Comparison of ENCODE assay signal across 8 mouse cellular contexts in genomic region chr16:11907816-11908215, GRCm38 (mm10). TPM values are rescaled to one million over a fixed set of nuclear protein-coding genes. Genes with fewer than 3 reads are reported as not detected.
DNase-seq lines count a peak whose midpoint lies in the region; ATAC-seq lines count a peak whose summit lies in the region.

No protein-coding gene starts in this region.

- H3K27ac ChIP-seq in embryonic facial prominence, embryonic 14.5 days (replicated peaks; ENCODE audit: low read depth, low read length), result no peak overlapping the region
- H3K27ac ChIP-seq in intestine, embryonic 14.5 days (ENCODE audit: low read depth), result no peak overlapping the region
- no peak overlapping the region for H3K27ac ChIP-seq in midbrain, embryonic 16.5 days (ENCODE audit: low read length)

- 80% methylated on average over 4 of the region's 4 CpGs for WGBS in embryonic facial prominence, embryonic 14.5 days
- WGBS in intestine, embryonic 14.5 days, result 82% methylated on average over 4 of the region's 4 CpGs
- WGBS in midbrain, embryonic 16.5 days, result 81% methylated on average over 4 of the region's 4 CpGs

- 0 out of 2 replicates have a peak overlapping the region, but pooled peaks have one; percentile 59 for H3K4me3 ChIP-seq in embryonic facial prominence, embryonic 14.5 days (ENCODE audit: low read depth, low read length)
- no peak overlapping the region for H3K4me3 ChIP-seq in intestine, embryonic 14.5 days (ENCODE audit: low read depth, low read length)
- H3K4me3 ChIP-seq in midbrain, embryonic 16.5 days (ENCODE audit: low read depth, low read length), result no peak overlapping the region

- H3K9me3 ChIP-seq in embryonic facial prominence, embryonic 14.5 days (ENCODE audit: control insufficient read depth, low read length), result no peaks in the 10 kb centered on the region
- no peaks in the 10 kb centered on the region for H3K9me3 ChIP-seq in intestine, embryonic 14.5 days (ENCODE audit: control insufficient read depth, low read length)
- no peaks in the 10 kb centered on the region for H3K9me3 ChIP-seq in midbrain, embryonic 16.5 days (replicated peaks; ENCODE audit: control insufficient read depth, low read length, poor library complexity, severe bottlenecking)

- H3K36me3 ChIP-seq in embryonic facial prominence, embryonic 14.5 days (ENCODE audit: control insufficient read depth, insufficient read depth, low read length), result no peaks in the 10 kb centered on the region; the same call in 1 of the 2 replicates
- no peaks in the 10 kb centered on the region for H3K36me3 ChIP-seq in intestine, embryonic 14.5 days (ENCODE audit: control insufficient read depth, insufficient read depth, low read length)
- no peaks in the 10 kb centered on the region for H3K36me3 ChIP-seq in midbrain, embryonic 16.5 days (ENCODE audit: control insufficient read depth, insufficient read depth, low read length)

- intact Hi-C loops in left cerebral cortex, postnatal 10 days (cut with DNase I), result no loop called here

- H3K9ac ChIP-seq in embryonic facial prominence, embryonic 14.5 days (ENCODE audit: low read depth, low read length), result no peak overlapping the region
- H3K9ac ChIP-seq in intestine, embryonic 14.5 days (ENCODE audit: low read length), result peak overlapping the region; percentile 72
- no peak overlapping the region; the same call in 1 of the 2 replicates for H3K9ac ChIP-seq in midbrain, embryonic 16.5 days (ENCODE audit: low read depth, low read length)

- no peak for ATAC-seq in embryonic facial prominence, embryonic 14.5 days (ENCODE audit: low read depth)
- ATAC-seq in intestine, embryonic 14.5 days (replicated peaks; ENCODE audit: low FRiP score, low TSS enrichment, low read depth), result no peak
- no peak for ATAC-seq in midbrain, embryonic 16.5 days

- H3K4me1 ChIP-seq in embryonic facial prominence, embryonic 14.5 days (ENCODE audit: control insufficient read depth, insufficient read depth, low read length), result peaks cover 9% of the 10 kb centered on the region; the same call in 1 of the 2 replicates
- peaks cover 5% of the 10 kb centered on the region; the same call in 1 of the 2 replicates for H3K4me1 ChIP-seq in intestine, embryonic 14.5 days (replicated peaks; ENCODE audit: control insufficient read depth, insufficient read depth, low read length)
- H3K4me1 ChIP-seq in midbrain, embryonic 16.5 days (ENCODE audit: control insufficient read depth, insufficient read depth, low read length), result peaks cover 12% of the 10 kb centered on the region

- no peaks in the 10 kb centered on the region for H3K27me3 ChIP-seq in embryonic facial prominence, embryonic 14.5 days (replicated peaks; ENCODE audit: control insufficient read depth, insufficient read depth, low read length)
- no peaks in the 10 kb centered on the region for H3K27me3 ChIP-seq in intestine, embryonic 14.5 days (replicated peaks; ENCODE audit: control insufficient read depth, insufficient read depth, low read length)
- no peaks in the 10 kb centered on the region for H3K27me3 ChIP-seq in midbrain, embryonic 16.5 days (ENCODE audit: control insufficient read depth, insufficient read depth, low read depth, low read length)

- peak; percentile 17 to 21 for DNase-seq in kidney, adult 8-10 months
- no peak for DNase-seq in kidney, postnatal 14 days
- no peak for DNase-seq in embryonic facial prominence, embryonic 14.5 days (ENCODE audit: low spot score)
- no peak for DNase-seq in intestine, embryonic 14.5 days (ENCODE audit: low spot score)
- DNase-seq in T-cell, adult 2 months (ENCODE audit: low spot score), result no peak
- DNase-seq in left cerebral cortex, postnatal 10 days (ENCODE audit: extremely low spot score in 1 of 2, low spot score in 2 of 2), result no peak
- no peak for DNase-seq in layer of hippocampus, adult 9-10 months (ENCODE audit: low spot score)

- peak overlapping the region; percentile 71 for H3K4me2 ChIP-seq in embryonic facial prominence, embryonic 14.5 days (ENCODE audit: low read depth, low read length)
- H3K4me2 ChIP-seq in intestine, embryonic 14.5 days (ENCODE audit: low read length), result peak overlapping the region; percentile 54
- peak overlapping the region; percentile 63; the same call in 1 of the 2 replicates for H3K4me2 ChIP-seq in midbrain, embryonic 16.5 days (ENCODE audit: low read length)

RNA-seq across cellular contexts. Expression of gene Cpped1, which starts 1.4 kb away (rescaled TPM):
- polyA plus RNA-seq in embryonic facial prominence, embryonic 14.5 days (2014; fragmentation: Nextera tagmentation; extraction: Ambion mirVana), result 29.0 and 31.7 TPM in 2 replicates
- polyA plus RNA-seq in intestine, embryonic 14.5 days (2014; fragmentation: Nextera tagmentation; extraction: Ambion mirVana), result 35.6 and 35.9 TPM in 2 replicates
- 13.1 and 15.6 TPM in 2 replicates for polyA plus RNA-seq in midbrain, embryonic 16.5 days (2015; fragmentation: Nextera tagmentation; extraction: Ambion mirVana)
- total RNA-seq in left cerebral cortex, postnatal 10 days (2021), result 10 to 100 TPM; 28.3 to 29.4 TPM

Comparison
In these comparisons a context has a peak if more than half of its experiments do, and no peak if none do; other contexts are left out.
1. DNase-seq: peak in kidney, adult 8-10 months (2 of 2); none in kidney, postnatal 14 days (single experiment), embryonic facial prominence, embryonic 14.5 days (single experiment), intestine, embryonic 14.5 days (single experiment), T-cell, adult 2 months (single experiment), left cerebral cortex, postnatal 10 days (0 of 2) and layer of hippocampus, adult 9-10 months (single experiment).
2. Peak in every context shown above with its lines, with median percentiles within 50 percentile points of each other: H3K4me2 ChIP-seq.